Mouse (Mus musculus) limb, embryonic 13.5 days (tissue): ENCODE measurements at regions not wholly inside any gene's neighbourhood (a gene's known extent, or its start where the extent isn't known, plus 50 kb on each side); places are given as distances from the start of the nearest gene placed in this dataset.

Experiments used
- ATAC-seq: fragments of 200-750 bp; cut with Nextera tagmentation; 2 replicates; pipeline ENCODE4 v1.8.0; 2017; ENCODE audit warnings: low read depth, moderate number of reproducible peaks, moderate TSS enrichment; ENCODE audit not compliant: low FRiP score
- H3K27ac ChIP-seq: fragments of 300-500 bp; sonication (generic); 2 replicates; pipeline ENCODE4 v1.5.1; 2015; ENCODE audit warnings: inconsistent platforms, mild to moderate bottlenecking, moderate library complexity
- H3K27me3 ChIP-seq: fragments of 300-500 bp; sonication (generic); 2 replicates; pipeline ENCODE4 v1.6.1; 2015; ENCODE audit warnings: mild to moderate bottlenecking, inconsistent platforms
- H3K36me3 ChIP-seq: fragments of 300-500 bp; sonication (generic); 2 replicates; pipeline ENCODE4 v1.6.1; 2015; ENCODE audit warnings: inconsistent platforms, mild to moderate bottlenecking, moderate library complexity
- H3K4me1 ChIP-seq: fragments of 300-500 bp; sonication (generic); 2 replicates; pipeline ENCODE4 v1.6.1; 2015; ENCODE audit warnings: inconsistent platforms
- H3K4me2 ChIP-seq: fragments of 300-500 bp; sonication (generic); replicated peaks from 2 replicates; pipeline ENCODE4 v1.6.1; 2015; ENCODE audit warnings: inconsistent platforms, mild to moderate bottlenecking, moderate library complexity
- H3K4me3 ChIP-seq: fragments of 300-500 bp; sonication (generic); 2 replicates; pipeline ENCODE4 v1.5.1; 2015; ENCODE audit warnings: moderate library complexity, mild to moderate bottlenecking, inconsistent platforms
- H3K9ac ChIP-seq: fragments of 300-500 bp; sonication (generic); 2 replicates; pipeline ENCODE4 v1.6.1; 2015; ENCODE audit warnings: mild to moderate bottlenecking, inconsistent platforms
- H3K9me3 ChIP-seq: fragments of 300-500 bp; sonication (generic); 2 replicates; pipeline ENCODE4 v1.6.1; 2016; ENCODE audit warnings: inconsistent platforms
- WGBS: fragments of 180-500 bp; shearing (Covaris S2); methylation state at CpG from one replicate; pipeline ENCODE4 v1.1.7; 2015; 5-methylcytosine and 5-hydroxymethylcytosine counted together

DNA sequence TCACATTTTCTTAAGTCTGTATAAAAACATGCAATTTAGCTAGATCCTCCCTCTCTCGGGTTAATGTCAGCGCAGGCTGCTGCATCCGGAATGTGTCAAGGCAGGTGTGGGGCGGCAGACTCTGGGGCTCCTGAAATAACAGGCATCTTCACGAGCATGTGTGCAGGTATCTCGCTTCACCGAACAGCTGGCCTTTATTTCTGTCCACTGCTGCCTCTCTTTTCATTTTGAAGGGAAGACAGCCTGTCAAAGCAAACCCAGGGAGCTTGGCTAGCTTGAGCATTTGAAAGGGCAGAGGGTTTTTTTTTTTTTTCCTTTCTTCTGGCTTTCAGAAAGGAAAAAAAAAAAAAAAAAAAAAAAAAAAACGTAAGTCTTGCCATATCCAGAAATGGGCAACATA is 230.4 kb upstream of the Xylt1 start:
- Histone ChIP-seq H3K4me2 (no peak overlapping the region), H3K4me1 (peaks cover 8% of the 10 kb centered on the region), H3K27me3 (0 out of 2 replicates have a peak, but pooled peaks cover 9% of the 10 kb centered on the region), H3K9me3 (no peaks in the 10 kb centered on the region), H3K36me3 (no peaks in the 10 kb centered on the region), H3K4me3 (no peak overlapping the region), H3K9ac (no peak overlapping the region), H3K27ac (no peak overlapping the region)
- 58% methylated on average over 8 of the region's 8 CpGs for WGBS
- ATAC-seq = no peak

DNA sequence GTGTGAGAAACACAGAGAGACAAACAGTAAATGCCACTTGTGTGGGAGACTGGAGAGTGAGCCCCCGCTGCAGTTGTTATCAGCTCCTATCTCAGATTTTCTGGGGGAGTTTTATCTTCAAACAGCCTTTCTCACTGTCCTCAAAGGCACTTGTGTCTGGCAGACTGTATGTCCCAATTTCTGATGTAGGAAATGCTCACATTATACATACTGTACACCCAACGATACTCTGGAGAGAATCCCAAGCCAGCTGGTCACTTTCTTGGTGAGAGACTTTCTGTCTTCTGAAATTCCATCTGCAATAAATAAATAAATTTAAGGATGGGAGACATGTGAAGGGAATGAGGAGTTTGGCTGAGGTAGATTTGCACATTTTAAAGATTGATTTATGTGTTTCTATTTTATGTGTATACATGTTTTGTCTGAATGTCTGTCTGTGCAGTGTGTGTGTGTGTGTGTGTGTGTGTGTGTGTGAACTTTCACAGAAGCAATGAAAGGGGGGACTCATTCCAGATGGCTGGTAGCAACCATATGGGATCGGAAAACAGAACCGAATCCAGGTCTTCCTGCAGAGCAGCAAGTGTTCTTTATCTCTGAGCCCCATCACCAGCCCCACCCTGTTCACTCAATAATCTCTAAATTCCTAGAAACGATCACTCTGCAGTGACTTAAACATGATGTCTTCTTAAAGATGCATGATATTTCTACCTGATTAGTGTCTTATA is 226.8 kb upstream of the Xylt1 start:
- WGBS = 74% methylated on average over 5 of the region's 5 CpGs
- no peak overlapping the region for H3K27ac ChIP-seq
- H3K27me3 ChIP-seq = peaks cover 10% of the 10 kb centered on the region; the same call in 1 of the 2 replicates
- H3K4me1 ChIP-seq = no peaks in the 10 kb centered on the region
- no peak for ATAC-seq
- H3K4me3 ChIP-seq = no peak overlapping the region
- H3K9ac ChIP-seq = no peak overlapping the region
- no peaks in the 10 kb centered on the region for H3K36me3 ChIP-seq
- H3K9me3 ChIP-seq = no peaks in the 10 kb centered on the region
- H3K4me2 ChIP-seq = no peak overlapping the region

GRCm38 (mm10) chr7:117161193-117161908 is 219.4 kb upstream of the Xylt1 start:
- peaks cover 3% of the 10 kb centered on the region; the same call in 1 of the 2 replicates for H3K27me3 ChIP-seq
- 42% methylated on average over 3 of the region's 3 CpGs for WGBS
- H3K4me3 ChIP-seq = no peak overlapping the region
- H3K9me3 ChIP-seq = no peaks in the 10 kb centered on the region
- no peaks in the 10 kb centered on the region for H3K4me1 ChIP-seq
- H3K4me2 ChIP-seq = no peak overlapping the region
- ATAC-seq = no peak
- H3K36me3 ChIP-seq = no peaks in the 10 kb centered on the region
- H3K9ac ChIP-seq = no peak overlapping the region
- H3K27ac ChIP-seq = no peak overlapping the region

DNA sequence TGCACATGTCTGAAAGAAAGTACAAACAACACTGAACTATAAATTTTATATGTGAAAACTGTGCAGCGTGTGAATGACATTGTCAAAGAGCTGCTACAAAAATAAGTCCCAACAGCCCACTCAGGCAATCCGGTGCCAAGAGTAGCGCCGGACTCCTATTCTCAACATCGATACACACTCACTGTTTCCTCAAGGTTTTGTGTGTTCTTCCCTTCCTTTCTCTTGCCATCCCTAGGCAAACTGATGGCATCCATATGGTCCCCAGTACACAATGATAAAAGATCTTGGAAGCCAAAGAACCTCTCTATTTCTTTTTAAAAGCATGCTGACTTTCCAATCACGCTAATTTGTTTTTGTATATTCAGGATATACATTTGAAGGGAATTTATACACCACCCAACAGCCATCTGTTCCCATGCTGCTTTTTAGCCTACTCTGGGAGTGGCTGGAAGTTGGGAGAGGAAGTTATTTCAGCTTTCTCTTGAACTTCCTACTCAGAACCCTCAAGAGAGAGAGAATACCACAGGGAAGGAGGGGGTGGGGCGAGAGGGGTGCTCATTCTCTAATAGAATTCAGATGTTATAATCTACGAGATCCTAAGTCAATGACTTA is 205.9 kb upstream of the Xylt1 start:
- WGBS = 67% methylated on average over 8 of the region's 8 CpGs
- Histone ChIP-seq H3K4me2 (no peak overlapping the region), H3K27me3 (no peaks in the 10 kb centered on the region)

GRCm38 (mm10) chr7:117184011-117184410 is 196.8 kb upstream of the Xylt1 start:
- no peak overlapping the region for H3K9ac ChIP-seq
- 46% methylated on average over 1 of the region's 1 CpGs for WGBS
- H3K27me3 ChIP-seq = no peaks in the 10 kb centered on the region
- no peak overlapping the region for H3K27ac ChIP-seq
- H3K9me3 ChIP-seq = no peaks in the 10 kb centered on the region
- H3K36me3 ChIP-seq = no peaks in the 10 kb centered on the region
- H3K4me2 ChIP-seq = no peak overlapping the region
- no peak for ATAC-seq
- no peak overlapping the region for H3K4me3 ChIP-seq
- peaks cover 3% of the 10 kb centered on the region; the same call in 1 of the 2 replicates for H3K4me1 ChIP-seq

More for the DNA sequence above, 205.9 kb upstream of the Xylt1 start:
- Histone ChIP-seq H3K9ac (no peak overlapping the region), H3K4me1 (0 out of 2 replicates have a peak, but pooled peaks cover 4% of the 10 kb centered on the region), H3K27ac (no peak overlapping the region), H3K36me3 (no peaks in the 10 kb centered on the region), H3K4me3 (no peak overlapping the region), H3K9me3 (no peaks in the 10 kb centered on the region)
- no peak for ATAC-seq

- Histone ChIP-seq H3K36me3 (no peaks in the 10 kb centered on the region), H3K27me3 (no peaks in the 10 kb centered on the region), H3K4me3 (no peak overlapping the region), H3K9ac (no peak overlapping the region), H3K27ac (no peak overlapping the region), H3K9me3 (no peaks in the 10 kb centered on the region), H3K4me1 (peaks cover 3% of the 10 kb centered on the region; the same call in 1 of the 2 replicates), H3K4me2 (no peak overlapping the region)
- WGBS = 93% methylated on average over 1 of the region's 1 CpGs
- ATAC-seq = no peak
These were observed 194.9 kb upstream of the Xylt1 start for GRCm38 (mm10) chr7:117185891-117186290.

DNA sequence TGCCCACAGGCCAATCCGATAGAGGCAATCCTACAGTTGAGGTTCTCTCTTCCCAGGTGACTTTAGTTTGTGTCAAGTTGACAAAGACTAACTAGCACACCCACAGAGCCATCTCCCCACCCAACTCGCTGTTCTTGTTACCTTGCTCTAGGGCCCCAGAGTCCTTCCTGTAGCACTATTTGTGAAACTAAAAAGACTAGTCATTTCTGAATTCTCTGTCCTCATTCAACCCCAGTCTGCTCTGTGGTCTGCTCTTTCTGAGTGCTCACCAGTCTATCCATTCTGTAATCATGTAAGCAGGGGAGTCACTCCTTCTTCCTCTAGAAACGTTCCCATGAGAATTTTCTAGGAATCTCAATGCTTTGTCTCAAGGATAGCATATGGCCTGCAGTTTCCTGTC is 184.2 kb upstream of the Xylt1 start:
- Histone ChIP-seq H3K4me1 (0 out of 2 replicates have a peak, but pooled peaks cover 3% of the 10 kb centered on the region), H3K4me2 (no peak overlapping the region), H3K27ac (no peak overlapping the region), H3K9me3 (no peaks in the 10 kb centered on the region), H3K36me3 (no peaks in the 10 kb centered on the region), H3K4me3 (no peak overlapping the region), H3K9ac (no peak overlapping the region), H3K27me3 (no peaks in the 10 kb centered on the region)
- no peak for ATAC-seq
- WGBS = 74% methylated on average over 3 of the region's 3 CpGs

GRCm38 (mm10) chr7:117226294-117226693 is 154.5 kb upstream of the Xylt1 start:
- no peak overlapping the region for H3K27ac ChIP-seq
- no peaks in the 10 kb centered on the region for H3K9me3 ChIP-seq
- no peak for ATAC-seq
- H3K4me1 ChIP-seq = no peaks in the 10 kb centered on the region
- no peak overlapping the region for H3K4me3 ChIP-seq
- H3K36me3 ChIP-seq = no peaks in the 10 kb centered on the region
- no peaks in the 10 kb centered on the region for H3K27me3 ChIP-seq
- H3K4me2 ChIP-seq = no peak overlapping the region
- H3K9ac ChIP-seq = no peak overlapping the region

GRCm38 (mm10) chr7:117229619-117230018 is 151.2 kb upstream of the Xylt1 start:
- H3K9ac ChIP-seq = no peak overlapping the region
- H3K36me3 ChIP-seq = no peaks in the 10 kb centered on the region
- ATAC-seq = no peak
- 67% methylated on average over 5 of the region's 5 CpGs for WGBS
- no peaks in the 10 kb centered on the region for H3K27me3 ChIP-seq
- no peak overlapping the region for H3K4me3 ChIP-seq
- no peaks in the 10 kb centered on the region for H3K4me1 ChIP-seq
- H3K4me2 ChIP-seq = no peak overlapping the region
- no peaks in the 10 kb centered on the region for H3K9me3 ChIP-seq
- H3K27ac ChIP-seq = no peak overlapping the region

- Histone ChIP-seq H3K4me3 (no peak overlapping the region), H3K9me3 (no peaks in the 10 kb centered on the region), H3K36me3 (no peaks in the 10 kb centered on the region), H3K4me2 (no peak overlapping the region), H3K9ac (no peak overlapping the region), H3K4me1 (peaks cover 30% of the 10 kb centered on the region), H3K27ac (peak overlapping the region; percentile 70; the same call in 1 of the 2 replicates), H3K27me3 (no peaks in the 10 kb centered on the region)
- WGBS = 83% methylated on average over 9 of the region's 9 CpGs
- ATAC-seq = no peak
These were observed 124.0 kb upstream of the Xylt1 start for GRCm38 (mm10) chr7:117256819-117257218.

- peak overlapping the region; percentile 70; the same call in 1 of the 2 replicates for H3K27ac ChIP-seq
- no peaks in the 10 kb centered on the region for H3K36me3 ChIP-seq
- peaks cover 39% of the 10 kb centered on the region for H3K4me1 ChIP-seq
- H3K27me3 ChIP-seq = no peaks in the 10 kb centered on the region
- H3K4me2 ChIP-seq = peak overlapping the region; percentile 37
- no peak for ATAC-seq
- H3K9me3 ChIP-seq = no peaks in the 10 kb centered on the region
- no peak overlapping the region for H3K9ac ChIP-seq
- 15% methylated on average over 5 of the region's 5 CpGs for WGBS
- H3K4me3 ChIP-seq = no peak overlapping the region
These were observed 122.2 kb upstream of the Xylt1 start for GRCm38 (mm10) chr7:117258557-117258956.

GRCm38 (mm10) chr7:117259151-117259550 is 121.6 kb upstream of the Xylt1 start:
- WGBS = 26% methylated on average over 5 of the region's 5 CpGs
- Histone ChIP-seq H3K27ac (peak overlapping the region; percentile 70), H3K4me3 (no peak overlapping the region), H3K9me3 (no peaks in the 10 kb centered on the region), H3K36me3 (no peaks in the 10 kb centered on the region), H3K9ac (no peak overlapping the region), H3K4me1 (peaks cover 39% of the 10 kb centered on the region), H3K27me3 (no peaks in the 10 kb centered on the region), H3K4me2 (peak overlapping the region; percentile 37)
- no peak for ATAC-seq
